Mouse (Mus musculus) CH12.LX (cell line): ENCODE data around the gene Dapk1.

ENCODE experiments used
- CTCF ChIP-seq, 2 experiments: IDR thresholded peaks in 1 of 2; conservative IDR thresholded peaks in 1 of 2; 2 replicates each; pipeline ENCODE4 v1.5.1; 2011 to 2012; ENCODE audit warnings: low read depth in 2 of 2, low read length in 2 of 2, improper control_type of control experiment in 1 of 2, inconsistent platforms in 1 of 2, mild to moderate bottlenecking in 1 of 2, moderate library complexity in 1 of 2
- HCFC1 ChIP-seq: IDR thresholded peaks from 2 replicates; pipeline ENCODE4 v1.6.1; 2012; ENCODE audit warnings: low read depth, mild to moderate bottlenecking, inconsistent platforms, low read length, improper control_type of control experiment
- IRF4 ChIP-seq: IDR thresholded peaks from 2 replicates; pipeline ENCODE4 v1.6.1; 2014; ENCODE audit warnings: low read depth, mild to moderate bottlenecking, inconsistent platforms, low read length, improper control_type of control experiment
- MAX ChIP-seq: IDR thresholded peaks from 2 replicates; pipeline ENCODE4 v1.6.1; 2011; ENCODE audit warnings: low read length, improper control_type of control experiment
- MEF2A ChIP-seq: IDR thresholded peaks from 2 replicates; pipeline ENCODE4 v1.6.1; 2014; ENCODE audit warnings: low read depth, mild to moderate bottlenecking, inconsistent platforms, low read length, improper control_type of control experiment, borderline replicate concordance
- NELFE ChIP-seq: IDR thresholded peaks from 2 replicates; pipeline ENCODE4 v1.6.1; 2011; ENCODE audit warnings: low read depth, low read length, improper control_type of control experiment
- PAX5 ChIP-seq: IDR thresholded peaks from 2 replicates; pipeline ENCODE4 v1.6.1; 2012; ENCODE audit warnings: low read length, inconsistent platforms, mixed read lengths
- POLR2A ChIP-seq: IDR thresholded peaks from 2 replicates; pipeline ENCODE4 v1.6.1; 2011; ENCODE audit warnings: low read depth, mild to moderate bottlenecking, improper control_type of control experiment, low read length
- POLR2AphosphoS2 ChIP-seq: IDR thresholded peaks from 2 replicates; pipeline ENCODE4 v1.6.1; 2011; ENCODE audit warnings: low read depth, low read length, improper control_type of control experiment
- RCOR1 ChIP-seq: conservative IDR thresholded peaks from 2 replicates; pipeline ENCODE4 v1.6.1; 2012; ENCODE audit warnings: low read depth, mild to moderate bottlenecking, inconsistent platforms, low read length, improper control_type of control experiment
- USF1 ChIP-seq: IDR thresholded peaks from 2 replicates; pipeline ENCODE4 v1.6.1; 2014; ENCODE audit warnings: low read depth, mild to moderate bottlenecking, inconsistent platforms, low read length, improper control_type of control experiment
- USF2 ChIP-seq: conservative IDR thresholded peaks from 2 replicates; pipeline ENCODE4 v1.6.1; 2011; ENCODE audit warnings: low read depth, low read length, improper control_type of control experiment
- ZKSCAN1 ChIP-seq: IDR thresholded peaks from 2 replicates; pipeline ENCODE4 v1.6.1; 2012; ENCODE audit warnings: low read depth, inconsistent platforms, low read length, improper control_type of control experiment, borderline replicate concordance
- ZNF384 ChIP-seq: IDR thresholded peaks from 2 replicates; pipeline ENCODE4 v1.6.1; 2012; ENCODE audit warnings: low read depth, low read length, improper control_type of control experiment, inconsistent platforms

DNA sequence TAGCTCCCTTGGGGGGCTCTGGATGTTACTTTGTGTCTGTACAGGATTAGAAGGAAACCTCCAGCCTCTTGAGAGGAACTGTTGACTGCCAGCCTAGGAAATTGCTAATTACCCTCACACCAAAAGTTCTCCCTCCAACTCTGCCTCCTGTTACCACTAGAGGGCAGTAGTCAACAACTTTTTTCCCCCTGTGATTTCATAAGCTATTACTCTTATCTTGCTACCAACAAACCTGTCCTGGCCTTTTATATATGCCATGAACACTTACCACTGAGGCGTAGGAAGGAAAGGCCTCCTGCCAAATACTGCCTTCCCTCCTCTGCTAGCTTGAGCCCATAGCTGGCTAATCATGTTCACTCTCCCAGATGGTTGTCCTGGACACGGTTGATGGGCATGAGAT, 146.8 kb downstream of the Dapk1 start:
- TF ChIP-seq MAX (no peak), CTCF (conservative IDR thresholded peaks at IDR 0.05 in 1 of 2, IDR thresholded peaks at IDR 0.05 in 1 of 2; ENCODE audit: low read depth in 2 of 2, low read length in 2 of 2) (no peak), USF1 (no peak), HCFC1 (no peak), POLR2AphosphoS2 (no peak), MEF2A (no peak), ZNF384 (no peak), RCOR1 (no peak), USF2 (no peak), PAX5 (no peak), POLR2A (no peak), NELFE (no peak), ZKSCAN1 (no peak), IRF4 (no peak)
